Mouse (Mus musculus) heart, adult 8-10 months (tissue): ENCODE results near the gene Thumpd3. TPM values are rescaled to one million over a fixed set of nuclear protein-coding genes. Genes with fewer than 3 reads are reported as not detected.

Experiments used
- DNase-seq: peaks from one replicate; pipeline ENCODE4 v3.0.0; 2022; ENCODE audit warnings: low spot score
- total RNA-seq, 4 experiments: library from RNA; stranded (reverse); gene quantifications; 2 replicates each; pipeline ENCODE4 v1.2.4; 2022

Gene Thumpd3
- total RNA-seq, 4 experiments from 2014 or later: 20.1 to 24.8 (median 23.4) TPM

- DNase-seq: no peak
These were observed 32.2 kb downstream of the Thumpd3 start for GRCm38 (mm10) chr6:113078031-113078721.

GRCm38 (mm10) chr6:113079492-113079891 is 33.5 kb downstream of the Thumpd3 start:
- DNase-seq: peak; percentile 38

- DNase-seq: no peak
These were observed 36.2 kb downstream of the Thumpd3 start for GRCm38 (mm10) chr6:113082229-113082628.

- no peak for DNase-seq
These were observed 38.6 kb downstream of the Thumpd3 start for GRCm38 (mm10) chr6:113084590-113084989.

- no peak for DNase-seq
These were observed 47.2 kb downstream of the Thumpd3 start for GRCm38 (mm10) chr6:113093206-113093605.

GRCm38 (mm10) chr6:113095547-113095946 is 49.5 kb downstream of the Thumpd3 start:
- no peak for DNase-seq

- DNase-seq: no peak
These were observed 51.6 kb downstream of the Thumpd3 start for GRCm38 (mm10) chr6:113097662-113098061.

GRCm38 (mm10) chr6:113099640-113100289 is 53.7 kb downstream of the Thumpd3 start:
- peak; percentile 93 for DNase-seq

- no peak for DNase-seq
These were observed 56.5 kb downstream of the Thumpd3 start for GRCm38 (mm10) chr6:113102541-113102940.

GRCm38 (mm10) chr6:113103765-113104164 is 57.7 kb downstream of the Thumpd3 start:
- peak; percentile 32 for DNase-seq

- no peak for DNase-seq
These were observed 63.4 kb downstream of the Thumpd3 start for GRCm38 (mm10) chr6:113109378-113109777.

GRCm38 (mm10) chr6:113109956-113110355 is 63.9 kb downstream of the Thumpd3 start:
- DNase-seq: no peak

Other genes starting within 250 kb of the Thumpd3 start
- under 1 TPM; 0.65 to 0.90 (median 0.77) TPM for gene Srgap3, start 99.0 kb upstream of the Thumpd3 start, total RNA-seq
- 10 to 100 TPM; 31.2 to 34.4 (median 33.0) TPM for gene Setd5, start 31.1 kb downstream of the Thumpd3 start, total RNA-seq
- under 1 TPM; 0.29 to 0.59 (median 0.32) TPM for gene Lhfpl4, start 149.2 kb downstream of the Thumpd3 start, total RNA-seq
- gene Mtmr14, start 191.6 kb downstream of the Thumpd3 start, total RNA-seq: 10 to 100 TPM; 15.1 to 18.3 (median 16.5) TPM
- under 1 TPM in 1 of 4 experiments, not detected in 3; 0.25 TPM for gene Cpne9, start 236.1 kb downstream of the Thumpd3 start, total RNA-seq